Mouse (Mus musculus) inflammation-experienced regulatory T-cells, adult 6 months (primary cell): ENCODE measurements around the gene Ecm1. TPM values are rescaled to one million over a fixed set of nuclear protein-coding genes. Genes with fewer than 3 reads are reported as not detected.

Source experiments
- ATAC-seq: one replicate; pipeline ENCODE4 v1.8.0; 2017
- polyA plus RNA-seq, 3 experiments: library from polyadenylated mRNA; unstranded; fragments of 100-300 nt; shearing (Covaris generic); gene quantifications; one replicate each; pipeline ENCODE4 v1.2.1; 2017

Gene Ecm1
- polyA plus RNA-seq, 3 experiments from 2014 or later, result 30.0 to 103 (median 70.1) TPM

GRCm38 (mm10) chr3:95726696-95727358 lies 12.5 kb downstream of the Ecm1 start:
- ATAC-seq, result no peak

GRCm38 (mm10) chr3:95725863-95726262 lies 13.5 kb downstream of the Ecm1 start:
- no peak for ATAC-seq

GRCm38 (mm10) chr3:95722386-95722785 lies 17.0 kb downstream of the Ecm1 start:
- ATAC-seq, result peak; percentile 90

GRCm38 (mm10) chr3:95718153-95718552 lies 21.2 kb downstream of the Ecm1 start:
- ATAC-seq, result no peak

GRCm38 (mm10) chr3:95716075-95716474 lies 23.3 kb downstream of the Ecm1 start:
- no peak for ATAC-seq

GRCm38 (mm10) chr3:95709967-95710366 lies 29.4 kb downstream of the Ecm1 start:
- peak; percentile 67 for ATAC-seq

- peak; percentile 55 for ATAC-seq
Observed at GRCm38 (mm10) chr3:95709044-95709443, 30.3 kb downstream of the Ecm1 start.

- ATAC-seq, result peak; percentile 81
Observed at GRCm38 (mm10) chr3:95707497-95707896, 31.9 kb downstream of the Ecm1 start.

- no peak for ATAC-seq
Observed at GRCm38 (mm10) chr3:95706273-95706672, 33.1 kb downstream of the Ecm1 start.

GRCm38 (mm10) chr3:95704612-95705011 lies 34.8 kb downstream of the Ecm1 start:
- ATAC-seq, result no peak

GRCm38 (mm10) chr3:95703276-95703675 lies 36.1 kb downstream of the Ecm1 start:
- ATAC-seq, result no peak

GRCm38 (mm10) chr3:95701877-95702540 lies 37.4 kb downstream of the Ecm1 start:
- ATAC-seq, result no peak

GRCm38 (mm10) chr3:95701085-95701484 lies 38.3 kb downstream of the Ecm1 start:
- no peak for ATAC-seq

- no peak for ATAC-seq
Observed at GRCm38 (mm10) chr3:95700233-95700681, 39.1 kb downstream of the Ecm1 start.

- no peak for ATAC-seq
Observed at GRCm38 (mm10) chr3:95698286-95698685, 41.1 kb downstream of the Ecm1 start.

- no peak for ATAC-seq
Observed at GRCm38 (mm10) chr3:95696360-95696759, 43.0 kb downstream of the Ecm1 start.

GRCm38 (mm10) chr3:95695796-95696195 lies 43.6 kb downstream of the Ecm1 start:
- no peak for ATAC-seq

- no peak for ATAC-seq
Observed at GRCm38 (mm10) chr3:95694808-95695703, 44.3 kb downstream of the Ecm1 start.

- ATAC-seq, result no peak
Observed at GRCm38 (mm10) chr3:95693821-95694807, 45.3 kb downstream of the Ecm1 start.

- no peak for ATAC-seq
Observed at GRCm38 (mm10) chr3:95692677-95693076, 46.7 kb downstream of the Ecm1 start.

- ATAC-seq, result peak; percentile 66
Observed at GRCm38 (mm10) chr3:95690552-95690951, 48.8 kb downstream of the Ecm1 start.

GRCm38 (mm10) chr3:95689940-95690339 lies 49.4 kb downstream of the Ecm1 start:
- no peak for ATAC-seq
